Mouse (Mus musculus) thymus, postnatal 10 days (tissue): Measurements from ENCODE around the gene Spaca3.
A peak's percentile ranks its signal among the peaks of the same experiment; 100 is the strongest.

Experiments used
- DNase-seq, 2 experiments: peaks; one replicate each; pipeline ENCODE4 v3.0.0; 2021; ENCODE audit warnings: low spot score in 2 of 2

Spaca3 gene

GRCm38 (mm10) chr11:80868039-80868438 is 9.9 kb downstream of the Spaca3 start:
- no peak for DNase-seq

- DNase-seq: peak; percentile 13 to 65
Measured at GRCm38 (mm10) chr11:80872509-80873474, 14.6 kb downstream of the Spaca3 start.

- DNase-seq: no peak
Measured at GRCm38 (mm10) chr11:80877131-80877651, 19.0 kb downstream of the Spaca3 start.

GRCm38 (mm10) chr11:80878026-80878425 is 19.9 kb downstream of the Spaca3 start:
- no peak for DNase-seq

- no peak for DNase-seq
Measured at GRCm38 (mm10) chr11:80882229-80882810, 24.2 kb downstream of the Spaca3 start.

- DNase-seq: no peak
Measured at GRCm38 (mm10) chr11:80884521-80885231, 26.5 kb downstream of the Spaca3 start.

- no peak for DNase-seq
Measured at GRCm38 (mm10) chr11:80886365-80886764, 28.2 kb downstream of the Spaca3 start.

GRCm38 (mm10) chr11:80887021-80887420 is 28.9 kb downstream of the Spaca3 start:
- no peak for DNase-seq

GRCm38 (mm10) chr11:80889336-80890063 is 31.3 kb downstream of the Spaca3 start:
- no peak for DNase-seq

- no peak for DNase-seq
Measured at GRCm38 (mm10) chr11:80895853-80896252, 37.7 kb downstream of the Spaca3 start.

GRCm38 (mm10) chr11:80900555-80900954 is 42.4 kb downstream of the Spaca3 start:
- DNase-seq: no peak

- no peak for DNase-seq
Measured at GRCm38 (mm10) chr11:80902664-80903063, 44.5 kb downstream of the Spaca3 start.

- no peak for DNase-seq
Measured at GRCm38 (mm10) chr11:80903426-80903825, 45.3 kb downstream of the Spaca3 start.

- DNase-seq: no peak
Measured at GRCm38 (mm10) chr11:80904559-80904958, 46.4 kb downstream of the Spaca3 start.

GRCm38 (mm10) chr11:80906456-80906855 is 48.3 kb downstream of the Spaca3 start:
- peak in 1 of 2 experiments; percentile 19 for DNase-seq

GRCm38 (mm10) chr11:80907820-80908219 is 49.7 kb downstream of the Spaca3 start:
- no peak for DNase-seq

- no peak for DNase-seq
Measured at GRCm38 (mm10) chr11:80912721-80913120, 54.6 kb downstream of the Spaca3 start.

- no peak for DNase-seq
Measured at GRCm38 (mm10) chr11:80913408-80914024, 55.4 kb downstream of the Spaca3 start.
